Mouse (Mus musculus) frontal cortex, postnatal 10 days (tissue): ENCODE results near the gene Prnd.

Experiments used
- DNase-seq, 2 experiments: peaks; one replicate each; pipeline ENCODE4 v3.0.0; 2022; ENCODE audit warnings: low spot score in 2 of 2, mixed read lengths in 1 of 2

Gene Prnd

GRCm38 (mm10) chr2:131980866-131981265, 30.2 kb downstream of the Prnd start:
- peak in 1 of 2 experiments; percentile 16 for DNase-seq

DNA sequence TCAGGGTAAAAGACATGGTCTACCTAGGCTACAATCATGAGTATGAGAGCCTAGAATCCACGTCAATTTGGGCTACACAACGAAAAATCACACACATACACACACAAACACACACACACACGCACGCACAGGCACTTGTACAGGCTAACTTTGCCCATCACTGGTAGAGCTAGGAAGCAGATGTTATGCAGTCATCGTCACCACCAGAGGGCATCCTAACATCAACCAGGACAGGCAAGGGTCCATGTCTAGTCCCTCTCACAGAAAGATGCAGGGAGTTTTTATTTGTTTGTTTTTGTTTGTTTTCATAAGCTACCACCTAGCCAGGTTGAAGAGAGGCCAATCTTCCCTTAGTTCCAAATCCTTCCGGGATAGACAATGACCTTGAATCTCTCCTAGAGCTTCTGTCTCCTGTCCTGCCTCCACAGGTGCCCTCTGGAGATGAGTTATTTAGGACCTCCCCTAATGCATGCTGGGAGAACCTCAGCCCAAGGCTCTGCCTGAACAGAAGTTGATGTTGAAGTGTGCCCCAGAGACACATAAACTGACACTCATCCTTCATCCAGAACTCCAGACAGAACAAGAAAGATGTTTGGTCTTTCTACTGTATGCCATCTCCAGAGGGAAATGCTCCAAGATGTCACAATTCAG, 32.0 kb downstream of the Prnd start:
- peak in 1 of 2 experiments; percentile 43 for DNase-seq

- no peak for DNase-seq
These were observed 37.3 kb downstream of the Prnd start for GRCm38 (mm10) chr2:131987950-131988349.

DNA sequence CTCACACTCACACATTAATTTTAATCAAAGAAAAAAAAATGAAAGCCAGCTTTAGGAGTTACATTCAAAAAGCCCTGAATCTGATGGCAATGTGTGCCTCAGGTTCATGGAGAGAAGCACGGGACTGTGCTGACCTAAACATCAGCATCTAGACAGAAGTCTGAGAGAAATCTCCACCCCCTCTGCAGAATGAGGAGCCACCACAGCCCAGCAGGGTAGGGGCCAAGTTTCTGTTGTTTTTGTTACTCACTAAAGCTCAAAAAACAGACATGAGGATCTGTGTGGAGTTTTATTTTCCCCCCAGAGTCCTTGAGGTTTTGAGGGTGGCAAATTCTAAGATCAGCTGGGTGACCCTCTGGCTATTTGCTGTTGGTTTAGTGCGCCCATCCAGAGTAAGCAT, 37.9 kb downstream of the Prnd start:
- DNase-seq = no peak

DNA sequence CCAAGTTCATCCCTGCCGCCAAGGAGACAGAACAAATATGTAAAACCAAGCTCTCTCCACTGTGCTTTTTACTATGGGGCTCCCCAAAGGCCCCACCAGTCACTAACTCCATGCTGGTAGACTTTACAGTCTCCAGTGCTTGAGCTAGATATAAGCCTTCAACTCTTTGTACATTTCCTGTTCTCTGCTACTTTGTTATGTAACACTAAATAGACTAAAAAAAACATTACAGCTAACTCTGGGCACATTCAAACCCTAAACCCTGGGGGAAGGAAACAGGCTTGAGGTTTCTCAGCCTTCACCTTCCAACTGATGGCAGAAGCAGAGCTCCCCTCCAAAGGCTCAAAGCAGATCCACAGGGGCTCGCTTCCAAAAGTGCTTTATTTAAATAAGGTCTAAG, 41.8 kb downstream of the Prnd start:
- DNase-seq = no peak

DNA sequence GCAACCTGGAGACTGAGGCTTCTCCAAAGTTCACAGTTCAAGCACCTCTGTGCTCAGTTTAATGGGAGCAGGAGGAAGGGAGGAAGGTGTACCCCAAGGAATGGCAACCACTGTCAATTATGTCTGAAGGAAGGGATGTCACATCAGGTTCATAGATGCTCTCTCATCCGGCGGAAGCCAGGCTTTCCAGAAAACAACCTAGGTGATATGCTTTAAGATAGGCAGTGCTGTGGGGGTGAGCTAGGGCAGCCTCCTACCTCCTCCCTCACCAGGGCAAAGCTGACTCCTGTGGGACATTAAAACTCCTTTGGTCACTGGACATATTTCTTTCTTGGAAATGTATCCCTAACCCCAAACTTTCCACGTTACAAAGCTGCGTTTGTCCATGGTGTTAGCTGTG, 42.5 kb downstream of the Prnd start:
- DNase-seq = no peak

DNA sequence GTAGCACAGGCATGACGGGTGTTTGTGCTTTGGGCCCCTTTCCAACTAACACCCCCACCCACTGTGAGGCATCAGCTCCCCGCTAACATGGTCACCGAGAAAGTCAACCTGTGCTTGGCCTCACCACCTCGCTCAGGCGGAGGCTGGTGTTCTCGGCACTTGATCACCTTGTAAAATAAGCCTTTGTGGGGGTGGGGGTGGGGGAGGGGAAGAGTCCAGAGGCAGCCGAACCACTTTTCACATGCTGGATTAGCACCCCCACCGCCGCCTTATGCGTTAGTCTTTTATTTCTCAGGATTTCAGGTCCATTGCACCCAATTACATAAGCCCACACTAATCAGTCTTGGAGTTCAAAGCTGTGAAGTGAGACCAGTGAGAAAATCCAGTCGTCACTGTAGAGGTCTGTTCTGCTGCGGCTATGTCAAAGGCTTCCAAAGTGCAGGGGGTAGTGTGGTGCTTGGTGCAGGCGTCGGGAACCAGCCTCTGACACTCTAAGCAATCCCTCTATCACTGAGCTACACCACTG, 43.0 kb downstream of the Prnd start:
- no peak for DNase-seq

- no peak for DNase-seq
These were observed 44.3 kb downstream of the Prnd start for GRCm38 (mm10) chr2:131994971-131995370.

DNA sequence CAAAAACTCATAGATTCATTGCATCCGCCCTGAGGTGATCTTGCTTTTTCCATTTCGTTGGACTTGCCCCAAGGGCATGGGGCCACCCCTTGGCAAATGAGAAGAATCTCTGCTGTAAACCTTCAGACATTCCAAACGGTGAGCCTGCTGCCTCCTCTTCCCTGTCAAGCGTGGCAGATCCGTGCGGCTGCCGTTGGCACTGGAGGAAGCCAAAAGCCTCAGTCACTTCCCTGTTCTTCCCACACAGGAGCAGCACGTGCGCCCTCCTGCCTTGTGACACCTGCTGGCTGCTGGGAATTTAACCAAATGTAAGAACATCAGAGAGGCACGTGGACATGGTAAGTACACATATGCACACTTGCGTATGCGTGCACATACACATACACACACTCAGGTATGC, 45.1 kb downstream of the Prnd start:
- DNase-seq = no peak

GRCm38 (mm10) chr2:131996369-131996768, 45.7 kb downstream of the Prnd start:
- no peak for DNase-seq

DNA sequence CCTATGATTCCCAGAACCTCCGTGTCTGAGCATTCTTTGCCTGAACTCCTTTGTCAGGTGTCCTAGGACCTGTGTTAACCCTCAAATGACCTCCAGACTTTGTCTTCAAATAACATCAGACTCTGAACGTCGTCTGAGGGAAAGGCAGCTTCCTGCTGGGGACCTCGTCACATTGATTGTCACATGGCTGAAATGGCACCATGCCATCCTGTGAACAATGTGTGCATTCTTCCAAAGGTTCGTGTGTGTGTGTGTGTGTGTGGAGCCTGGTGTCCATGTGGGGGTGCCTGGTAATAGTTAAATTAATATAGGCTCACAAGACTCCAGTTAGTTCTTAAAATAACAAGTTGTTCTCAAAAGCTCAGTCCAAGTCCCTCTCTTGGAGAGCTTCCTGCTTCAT, 46.7 kb downstream of the Prnd start:
- DNase-seq = no peak

DNA sequence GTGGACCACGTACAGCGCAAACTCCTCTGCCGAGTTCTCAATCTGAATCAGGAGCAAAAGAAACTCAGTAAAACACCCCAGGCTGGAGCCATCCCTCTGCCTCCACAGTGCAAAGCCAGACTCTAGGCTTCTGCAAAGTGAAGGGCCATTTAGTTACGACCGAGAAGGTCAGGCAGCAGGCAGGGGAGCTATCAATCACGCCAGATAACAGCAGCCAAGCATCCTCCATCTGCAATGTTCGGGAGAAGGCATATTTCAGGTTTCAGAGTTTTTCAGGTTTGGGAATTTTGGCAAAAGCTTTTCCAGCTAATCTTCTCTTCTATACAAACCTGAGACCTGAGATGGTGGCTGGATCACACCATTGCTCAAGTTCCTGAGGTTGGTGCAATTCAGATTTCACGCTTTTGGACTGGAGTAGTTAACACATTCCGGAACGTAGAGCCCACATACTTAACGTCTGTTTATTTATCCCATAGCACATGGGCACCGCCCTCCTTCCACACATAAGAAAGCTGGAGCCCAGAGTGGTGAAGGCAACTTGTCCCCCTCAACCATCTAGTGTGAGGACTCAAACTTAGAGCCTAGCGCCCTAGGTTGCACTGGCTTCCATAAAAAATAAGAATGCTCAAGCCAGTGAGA, 51.2 kb downstream of the Prnd start:
- DNase-seq = no peak

DNA sequence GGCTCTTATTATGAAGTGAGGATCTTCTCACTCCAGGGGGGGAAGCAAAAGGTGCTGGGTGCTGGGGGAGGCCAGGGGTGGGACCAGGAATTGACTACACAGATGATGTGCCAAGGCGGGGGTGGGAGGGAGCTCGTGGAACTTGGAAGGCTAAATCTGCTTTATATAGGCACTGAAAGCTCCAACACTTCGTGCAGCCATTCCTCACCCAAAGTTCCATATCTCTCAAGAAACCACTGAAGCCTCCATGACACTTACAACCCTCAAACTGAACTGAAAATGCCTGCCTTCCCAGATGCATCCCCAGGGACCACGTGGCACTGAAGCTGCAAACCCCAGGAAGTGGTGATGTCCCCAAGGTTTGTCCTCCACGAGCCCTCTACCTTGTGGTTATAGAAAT, 53.3 kb downstream of the Prnd start:
- no peak for DNase-seq

DNA sequence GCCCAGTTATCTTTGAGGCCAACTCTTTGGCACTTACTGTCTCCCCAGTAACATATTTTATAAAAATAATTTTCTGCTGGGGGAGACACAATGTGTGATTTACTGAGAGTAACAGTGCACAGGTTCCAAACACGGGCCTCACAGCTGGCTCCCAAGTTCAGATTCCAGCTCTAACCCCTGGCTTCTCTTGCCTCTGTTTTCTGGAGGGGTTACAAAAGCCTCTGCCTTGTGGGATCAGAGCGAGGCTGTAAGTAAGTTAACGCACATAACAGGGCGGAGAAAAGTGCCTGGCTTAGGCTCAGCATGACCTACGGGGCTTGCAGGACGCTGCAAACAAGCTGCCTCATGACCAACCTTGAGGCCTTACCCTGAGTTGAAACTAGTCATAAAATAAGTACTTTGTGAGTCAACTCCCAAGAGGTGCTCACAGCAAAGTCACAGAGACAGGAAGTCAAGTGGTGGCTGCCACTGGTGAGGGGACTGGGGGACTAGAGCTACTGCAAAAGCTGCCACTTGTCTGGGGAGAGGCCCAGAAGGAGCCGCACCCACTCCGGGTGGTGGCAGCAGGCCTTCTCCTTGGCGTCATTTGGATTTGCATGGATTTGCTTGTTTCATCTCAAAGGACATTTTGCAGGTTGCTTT, 54.0 kb downstream of the Prnd start:
- DNase-seq = no peak

- no peak for DNase-seq
These were observed 54.8 kb downstream of the Prnd start for GRCm38 (mm10) chr2:132005445-132005844.
